Mouse (Mus musculus) lung, adult 2 months (tissue): ENCODE measurements at regions not wholly inside any gene's neighbourhood (a gene's known extent, or its start where the extent isn't known, plus 50 kb on each side); places are given as distances from the start of the nearest gene placed in this dataset.

ENCODE experiments used
- CTCF ChIP-seq: fragments of 200-500 bp; IDR thresholded peaks from 2 replicates; pipeline ENCODE4 v1.5.1; 2011; ENCODE audit warnings: mild to moderate bottlenecking, low read length, control low read depth; ENCODE audit not compliant: insufficient read depth
- POLR2A ChIP-seq: fragments of 200-500 bp; IDR thresholded peaks from 2 replicates; pipeline ENCODE4 v1.6.1; 2011; ENCODE audit warnings: low read depth, mild to moderate bottlenecking, control low read depth, low read length, borderline replicate concordance; ENCODE audit errors: extremely low read depth

- TF ChIP-seq CTCF (no peak), POLR2A (no peak)
These were observed 190.6 kb downstream of the Kcnj2 start for GRCm38 (mm10) chr11:111256596-111256995.
